Mouse (Mus musculus) neural tube, embryonic 14.5 days (tissue): Measurements from ENCODE around the gene Cdc45. TPM values are rescaled to one million over a fixed set of nuclear protein-coding genes. Genes with fewer than 3 reads are reported as not detected.

Experiments
- ATAC-seq: fragments of 200-750 bp; cut with Nextera tagmentation; 2 replicates; pipeline ENCODE4 v1.8.0; 2017; ENCODE audit warnings: low read depth, mild to moderate bottlenecking, moderate TSS enrichment, moderate library complexity
- H3K27ac ChIP-seq: fragments of 300-500 bp; sonication (generic); 2 replicates; pipeline ENCODE4 v1.5.1; 2014; ENCODE audit warnings: low read depth, mild to moderate bottlenecking, control low read depth, low read length, moderate library complexity, mixed read lengths
- H3K27me3 ChIP-seq: fragments of 300-500 bp; sonication (generic); 2 replicates; pipeline ENCODE4 v1.6.1; 2014; ENCODE audit warnings: low read length; ENCODE audit not compliant: control insufficient read depth, insufficient read depth
- H3K36me3 ChIP-seq: fragments of 300-500 bp; sonication (generic); 2 replicates; pipeline ENCODE4 v1.6.1; 2014; ENCODE audit warnings: low read length, mixed read lengths; ENCODE audit not compliant: control insufficient read depth, insufficient read depth
- H3K4me1 ChIP-seq: fragments of 300-500 bp; sonication (generic); 2 replicates; pipeline ENCODE4 v1.6.1; 2014; ENCODE audit warnings: low read length; ENCODE audit not compliant: control insufficient read depth, insufficient read depth
- H3K4me2 ChIP-seq: fragments of 300-500 bp; sonication (generic); 2 replicates; pipeline ENCODE4 v1.6.1; 2014; ENCODE audit warnings: mild to moderate bottlenecking, low read depth, low read length, control low read depth
- H3K4me3 ChIP-seq: fragments of 300-500 bp; sonication (generic); 2 replicates; pipeline ENCODE4 v1.5.1; 2014; ENCODE audit warnings: low read depth, low read length, control low read depth, mixed read lengths
- H3K9ac ChIP-seq: fragments of 300-500 bp; sonication (generic); replicated peaks from 2 replicates; pipeline ENCODE4 v1.6.1; 2014; ENCODE audit warnings: low read depth, mild to moderate bottlenecking, control low read depth, low read length, mixed read lengths
- H3K9me3 ChIP-seq: fragments of 300-500 bp; sonication (generic); 2 replicates; pipeline ENCODE4 v1.6.1; 2016; ENCODE audit warnings: low read length; ENCODE audit not compliant: control insufficient read depth
- WGBS: fragments of 180-500 bp; shearing (Covaris S2); extraction: QIAGEN DNeasy Blood & Tissue Kit; methylation state at CpG from one replicate; pipeline ENCODE4 v1.1.7; 2014; 5-methylcytosine and 5-hydroxymethylcytosine counted together
- polyA plus RNA-seq: library from polyadenylated mRNA; unstranded; fragments of >200 nt; fragmentation: Nextera tagmentation; extraction: Ambion mirVana; gene quantifications from 2 replicates; pipeline ENCODE4 v1.2.1, GENCODE M21; 2014

Cdc45 gene
- polyA plus RNA-seq, 1 experiment from 2014 or later = 5.6 TPM

DNA sequence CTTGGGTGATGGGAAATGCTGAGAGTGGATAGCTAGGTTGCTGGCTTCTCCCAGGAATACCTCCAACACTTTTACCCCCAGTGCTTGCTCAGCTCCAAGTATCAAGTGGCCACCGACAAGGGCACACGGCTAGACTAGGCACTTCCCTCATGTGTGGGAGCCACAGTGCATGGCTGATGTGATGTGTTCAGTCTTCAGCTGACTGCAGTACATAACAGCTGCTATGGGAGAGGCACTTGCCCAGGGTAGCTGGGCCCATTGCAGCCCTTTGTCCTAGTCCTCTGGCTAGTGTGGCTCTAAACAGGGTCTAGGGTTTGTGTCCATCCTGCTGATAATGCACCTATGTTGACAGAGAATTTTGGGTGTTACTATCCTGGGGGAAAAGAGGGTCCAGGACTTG is 33.3 kb downstream of the Cdc45 start:
- ATAC-seq = no peak
- WGBS = 69% methylated on average over 2 of the region's 2 CpGs
- peak overlapping the region; percentile 29; the same call in 1 of the 2 replicates for H3K27ac ChIP-seq

DNA sequence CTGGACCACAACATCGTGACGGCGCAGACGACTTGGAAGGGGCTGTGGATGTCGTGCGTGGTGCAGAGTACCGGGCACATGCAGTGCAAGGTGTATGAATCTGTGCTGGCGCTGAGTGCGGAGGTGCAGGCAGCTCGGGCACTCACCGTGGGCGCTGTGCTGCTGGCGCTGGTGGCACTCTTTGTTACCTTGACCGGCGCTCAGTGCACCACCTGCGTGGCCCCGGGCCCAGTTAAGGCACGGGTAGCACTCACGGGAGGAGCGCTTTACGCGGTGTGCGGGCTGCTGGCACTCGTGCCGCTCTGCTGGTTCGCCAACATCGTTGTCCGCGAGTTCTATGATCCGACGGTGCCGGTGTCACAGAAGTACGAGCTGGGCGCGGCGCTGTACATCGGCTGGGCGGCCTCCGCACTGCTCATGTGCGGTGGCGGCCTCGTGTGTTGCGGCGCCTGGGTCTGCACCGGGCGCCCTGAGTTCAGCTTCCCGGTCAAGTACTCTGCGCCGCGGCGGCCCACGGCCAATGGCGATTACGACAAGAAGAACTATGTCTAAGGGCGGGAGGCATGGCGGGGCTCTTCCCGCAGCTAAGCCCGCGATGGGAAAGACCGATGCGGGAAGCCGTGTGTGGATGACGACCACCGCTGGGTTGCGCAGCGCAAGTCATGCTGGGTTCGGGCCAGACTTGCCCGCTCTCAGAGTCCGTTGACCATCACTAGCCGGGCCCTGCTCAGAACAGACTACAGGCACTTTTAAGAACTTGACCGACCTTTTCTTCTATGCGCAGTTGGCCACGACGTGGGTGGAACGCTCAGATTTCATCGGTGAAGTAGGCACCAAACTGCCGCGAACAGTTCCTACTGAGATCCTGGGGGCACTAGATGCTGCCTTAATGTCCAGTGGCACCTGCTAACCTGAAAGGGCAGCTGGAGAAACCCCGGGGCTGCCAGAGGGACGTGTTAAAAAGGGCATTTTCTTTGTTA is 34.4 kb downstream of the Cdc45 start:
- Histone ChIP-seq H3K4me2 (peak overlapping the region; percentile 74), H3K36me3 (no peaks in the 10 kb centered on the region), H3K9ac (peak overlapping the region; percentile 39), H3K4me3 (peak overlapping the region; percentile 42), H3K4me1 (no peaks in the 10 kb centered on the region), H3K27me3 (peaks cover 34% of the 10 kb centered on the region), H3K9me3 (no peaks in the 10 kb centered on the region), H3K27ac (peak overlapping the region; percentile 23; the same call in 1 of the 2 replicates)
- WGBS = 2% methylated on average over 80 of the region's 80 CpGs
- peak; percentile 68 for ATAC-seq

More for the DNA sequence above, 33.3 kb downstream of the Cdc45 start:
- H3K4me2 ChIP-seq = no peak overlapping the region
- H3K9ac ChIP-seq = no peak overlapping the region
- H3K27me3 ChIP-seq = peaks cover 34% of the 10 kb centered on the region
- no peaks in the 10 kb centered on the region for H3K9me3 ChIP-seq
- H3K4me3 ChIP-seq = no peak overlapping the region
- H3K4me1 ChIP-seq = no peaks in the 10 kb centered on the region
- no peaks in the 10 kb centered on the region for H3K36me3 ChIP-seq

DNA sequence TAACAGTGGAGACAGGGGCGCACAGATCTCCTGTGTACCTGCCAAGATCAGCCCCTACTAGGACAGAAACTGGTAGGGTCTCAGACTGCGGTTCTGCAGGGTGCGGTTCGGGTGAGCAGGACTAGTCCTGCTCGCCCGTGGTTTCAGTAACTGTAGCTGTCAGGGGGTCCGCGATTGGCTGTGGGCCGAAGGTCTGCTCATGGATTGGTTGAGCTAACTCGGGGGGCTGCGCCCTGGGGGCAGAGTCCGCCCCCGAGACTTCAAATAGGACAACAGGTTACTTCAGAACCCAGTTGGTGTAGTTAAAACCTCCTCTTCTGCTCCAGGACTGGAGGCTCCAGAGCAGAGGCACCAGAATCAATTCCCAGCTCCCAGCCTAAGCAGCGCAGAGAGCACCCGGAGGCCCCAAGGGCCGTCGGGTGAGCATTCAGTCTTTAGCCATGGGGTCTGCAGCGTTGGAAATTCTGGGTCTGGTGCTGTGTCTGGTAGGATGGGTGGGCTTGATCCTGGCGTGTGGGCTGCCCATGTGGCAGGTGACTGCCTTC is 35.2 kb downstream of the Cdc45 start, which contains the start of gene Cldn5:
TSS of gene Cldn5 (plus strand) at position 292 of the 545 bp plus-strand sequence.
- Histone ChIP-seq H3K9me3 (no peaks in the 10 kb centered on the region), H3K27me3 (peaks cover 34% of the 10 kb centered on the region), H3K4me1 (no peaks in the 10 kb centered on the region), H3K9ac (peak within 1 kb of the TSS; percentile 39), H3K27ac (peak within 1 kb of the TSS; percentile 23; the same call in 1 of the 2 replicates), H3K4me2 (peak within 1 kb of the TSS; percentile 74), H3K36me3 (no peaks in the 10 kb centered on the region), H3K4me3 (peak within 1 kb of the TSS; percentile 42)
- peak; percentile 55; the same call in 1 of the 2 replicates for ATAC-seq
- WGBS = 6% methylated on average over 19 of the region's 19 CpGs

DNA sequence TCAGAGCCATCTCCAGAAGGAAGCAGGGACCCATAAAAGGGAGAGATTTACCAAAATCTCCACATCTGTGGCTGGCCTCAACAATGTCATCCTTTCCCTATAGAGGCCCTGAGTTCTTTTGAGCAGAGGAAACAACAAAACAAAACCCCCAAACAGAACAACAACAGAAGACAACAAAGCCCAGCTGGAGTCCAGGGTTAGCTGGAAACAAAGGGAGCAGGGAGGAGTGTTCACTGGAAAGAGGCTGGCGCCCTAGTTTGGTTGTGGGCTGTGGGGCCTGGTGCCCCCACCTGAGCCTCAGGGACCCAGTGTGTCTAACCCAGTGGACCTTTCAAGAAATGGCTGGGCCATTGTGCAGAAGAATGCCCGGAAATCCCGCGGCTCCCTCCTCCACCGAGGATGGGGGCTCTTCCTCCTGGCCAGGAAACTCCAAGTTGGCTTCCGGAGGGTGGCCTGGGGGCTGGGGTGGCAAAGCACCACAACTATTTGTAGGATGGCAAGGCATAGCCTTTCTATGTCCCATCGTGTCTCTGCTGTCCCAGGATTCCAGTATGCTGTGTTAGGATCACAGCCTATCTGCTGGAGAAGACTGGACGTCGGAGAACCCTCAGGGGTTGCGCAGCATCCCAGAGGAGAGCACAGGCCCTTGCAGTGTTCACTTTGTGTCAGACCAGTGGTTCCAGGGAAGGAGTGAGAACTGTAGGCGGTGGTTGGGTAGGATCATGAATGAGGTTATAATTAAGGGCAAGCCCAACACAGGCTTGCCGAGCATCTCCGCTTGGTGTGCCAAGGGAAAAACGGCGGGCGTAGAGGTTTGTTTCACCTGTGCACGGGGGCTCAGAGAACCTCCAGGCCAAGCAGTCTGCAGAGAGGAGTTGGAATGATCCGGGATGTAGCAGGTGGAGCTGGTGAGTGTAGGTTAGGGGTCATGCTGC is 35.9 kb downstream of the Cdc45 start:
- Histone ChIP-seq H3K4me2 (peak overlapping the region; percentile 27; the same call in 1 of the 2 replicates), H3K27ac (no peak overlapping the region), H3K4me1 (no peaks in the 10 kb centered on the region), H3K9ac (no peak overlapping the region), H3K36me3 (no peaks in the 10 kb centered on the region), H3K4me3 (no peak overlapping the region), H3K9me3 (no peaks in the 10 kb centered on the region), H3K27me3 (peaks cover 34% of the 10 kb centered on the region)
- WGBS = 29% methylated on average over 18 of the region's 18 CpGs
- ATAC-seq = no peak

DNA sequence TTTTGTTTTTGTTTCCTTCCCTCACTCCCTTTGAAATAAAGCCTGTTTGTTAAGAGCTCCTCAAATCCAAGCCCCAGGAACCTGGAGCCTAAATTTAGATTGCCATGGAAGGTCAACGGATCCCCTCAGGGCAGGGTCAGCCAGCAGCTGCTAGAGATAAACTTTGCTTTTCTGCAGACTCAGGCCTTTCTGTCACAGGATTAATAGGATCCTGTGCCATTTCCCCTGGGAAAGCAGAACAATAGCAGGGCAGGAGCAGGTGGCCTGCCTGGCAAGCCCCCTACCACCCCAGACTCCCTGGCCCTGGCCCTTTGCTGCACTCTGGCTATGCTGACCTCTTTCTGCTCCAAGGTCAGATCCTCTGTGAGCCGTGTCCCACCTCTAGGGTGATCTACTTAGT is 37.9 kb downstream of the Cdc45 start:
- Histone ChIP-seq H3K4me2 (no peak overlapping the region), H3K4me3 (no peak overlapping the region), H3K27ac (no peak overlapping the region), H3K27me3 (peaks cover 33% of the 10 kb centered on the region), H3K4me1 (no peaks in the 10 kb centered on the region), H3K9ac (no peak overlapping the region), H3K9me3 (no peaks in the 10 kb centered on the region), H3K36me3 (no peaks in the 10 kb centered on the region)
- no peak for ATAC-seq
- 32% methylated on average over 2 of the region's 2 CpGs for WGBS

DNA sequence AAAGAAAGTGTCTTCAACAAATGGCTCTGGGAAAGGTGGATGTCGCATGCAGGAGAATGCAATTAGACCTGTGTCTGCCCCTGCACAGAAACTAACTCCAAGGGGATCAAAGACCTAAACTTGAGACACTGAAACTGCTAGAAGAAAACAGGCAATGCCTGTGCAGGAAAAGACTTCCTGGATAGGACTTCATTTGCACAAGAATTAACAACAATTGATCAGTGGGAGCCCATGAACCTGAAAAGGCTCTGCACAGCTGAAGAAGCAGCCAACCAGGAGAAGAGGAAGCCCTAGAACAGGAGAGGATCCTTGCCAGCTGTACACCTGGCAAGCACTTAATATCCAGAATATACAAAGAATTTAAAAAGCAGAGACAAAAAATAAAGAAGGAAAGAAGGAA is 42.3 kb downstream of the Cdc45 start:
- Histone ChIP-seq H3K4me2 (no peak overlapping the region), H3K27me3 (no peaks in the 10 kb centered on the region), H3K4me1 (no peaks in the 10 kb centered on the region), H3K4me3 (no peak overlapping the region), H3K27ac (no peak overlapping the region), H3K36me3 (no peaks in the 10 kb centered on the region), H3K9me3 (no peaks in the 10 kb centered on the region), H3K9ac (no peak overlapping the region)
- no peak for ATAC-seq
- WGBS = 87% methylated on average over 1 of the region's 1 CpGs

DNA sequence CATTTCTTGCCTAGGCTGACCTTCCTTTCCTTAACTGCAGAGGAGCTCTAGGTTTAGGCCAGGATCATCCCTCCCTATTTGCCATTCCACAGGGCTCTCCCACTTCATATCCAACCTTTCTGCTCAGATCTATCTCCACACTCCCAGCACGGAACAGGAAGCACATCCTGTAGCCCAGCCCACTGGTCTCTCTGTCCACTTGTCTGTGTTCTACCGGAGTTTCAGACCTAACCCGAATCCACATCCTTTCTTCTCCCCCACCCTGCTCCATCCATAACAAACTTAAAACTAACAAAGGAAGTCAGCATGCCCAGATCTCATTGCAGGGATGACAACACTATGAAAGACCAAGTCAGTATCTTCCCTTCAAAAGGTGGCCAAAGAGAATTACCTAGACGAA is 45.4 kb downstream of the Cdc45 start:
- 80% methylated on average over 4 of the region's 4 CpGs for WGBS
- Histone ChIP-seq H3K36me3 (no peaks in the 10 kb centered on the region), H3K27me3 (no peaks in the 10 kb centered on the region)

DNA sequence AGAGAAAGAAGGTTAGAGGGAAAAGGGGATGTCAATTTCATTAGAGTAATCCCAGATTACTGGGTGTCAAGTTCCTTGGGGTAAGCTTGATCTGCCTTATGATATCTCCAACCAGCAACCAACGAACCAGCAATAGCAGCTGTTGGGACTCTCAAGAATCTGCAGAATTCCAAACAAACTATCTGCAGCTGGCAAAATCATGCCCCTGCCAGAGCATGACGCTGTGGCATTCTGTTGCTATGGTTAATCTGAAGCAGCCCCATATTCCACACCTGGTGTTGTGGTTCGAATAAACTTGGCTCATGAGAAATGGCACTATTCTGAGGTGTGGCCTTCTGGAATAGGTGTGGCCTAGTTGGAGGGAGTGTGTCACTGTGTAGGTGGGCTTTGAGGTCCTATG is 48.8 kb downstream of the Cdc45 start:
- H3K4me2 ChIP-seq = no peak overlapping the region
- no peak overlapping the region for H3K4me3 ChIP-seq
- H3K27ac ChIP-seq = no peak overlapping the region
- no peaks in the 10 kb centered on the region for H3K4me1 ChIP-seq
- no peak overlapping the region for H3K9ac ChIP-seq
- no peaks in the 10 kb centered on the region for H3K27me3 ChIP-seq
- ATAC-seq = no peak
- WGBS = 83% methylated on average over 3 of the region's 3 CpGs
- H3K9me3 ChIP-seq = no peaks in the 10 kb centered on the region
- no peaks in the 10 kb centered on the region for H3K36me3 ChIP-seq

More for the DNA sequence above, 45.4 kb downstream of the Cdc45 start:
- ATAC-seq = no peak
- H3K4me3 ChIP-seq = no peak overlapping the region
- no peaks in the 10 kb centered on the region for H3K9me3 ChIP-seq
- no peaks in the 10 kb centered on the region for H3K4me1 ChIP-seq
- no peak overlapping the region for H3K27ac ChIP-seq
- H3K9ac ChIP-seq = no peak overlapping the region
- no peak overlapping the region for H3K4me2 ChIP-seq
